Mouse (Mus musculus) v-Abl transformed pro-B cells (cell line): ENCODE results near the gene Spock1.

Experiments
- in situ Hi-C, 2 experiments: fragments of 400-800 bp; cut with MboI; formaldehyde crosslinking; loops; one replicate each; pipeline ENCODE4 v1.15.1; 2025; ENCODE audit not compliant: unreplicated experiment in 2 of 2

The Spock1 gene

DNA sequence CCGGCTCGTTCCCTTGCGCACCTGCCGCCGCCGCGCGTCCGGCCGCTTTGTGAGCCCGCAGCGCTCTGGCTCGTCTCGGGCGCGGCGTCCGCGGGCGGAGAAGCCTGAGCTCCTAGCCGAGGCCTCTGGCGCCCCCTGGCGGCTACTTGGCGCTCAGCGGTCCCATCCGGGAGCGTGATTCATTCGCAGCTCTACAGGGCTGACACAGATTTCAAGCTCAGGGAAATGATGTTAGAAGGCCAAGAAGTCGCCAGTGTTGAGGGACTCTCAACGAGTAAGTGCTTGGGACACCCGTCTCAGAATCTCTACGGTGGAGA lies at the start of gene Spock1:
TSS of gene Spock1 (minus strand) at position 67 of the 317 bp plus-strand sequence.
- in situ Hi-C loops = no loop called here

DNA sequence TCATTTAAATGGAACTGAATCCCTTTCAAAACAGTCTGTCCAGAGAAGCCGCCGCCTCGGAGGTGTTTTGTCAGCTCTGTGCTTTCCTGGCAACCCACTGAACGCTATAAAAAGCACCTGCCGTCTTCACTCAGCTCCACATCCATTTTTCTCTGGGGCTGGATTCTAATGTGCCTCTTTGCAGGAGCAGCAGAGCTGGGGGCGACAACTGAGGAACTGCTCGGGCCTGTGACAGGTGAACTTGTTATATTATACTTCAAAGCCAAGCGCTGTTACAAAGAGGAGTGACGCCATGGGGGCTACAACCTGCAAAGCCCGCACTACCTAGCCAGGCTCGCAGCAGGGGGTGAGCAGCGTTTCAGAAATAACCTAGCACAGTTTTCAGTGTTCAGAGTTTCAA lies 42.0 kb upstream of the Spock1 start:
- in situ Hi-C loops = no loop called here

DNA sequence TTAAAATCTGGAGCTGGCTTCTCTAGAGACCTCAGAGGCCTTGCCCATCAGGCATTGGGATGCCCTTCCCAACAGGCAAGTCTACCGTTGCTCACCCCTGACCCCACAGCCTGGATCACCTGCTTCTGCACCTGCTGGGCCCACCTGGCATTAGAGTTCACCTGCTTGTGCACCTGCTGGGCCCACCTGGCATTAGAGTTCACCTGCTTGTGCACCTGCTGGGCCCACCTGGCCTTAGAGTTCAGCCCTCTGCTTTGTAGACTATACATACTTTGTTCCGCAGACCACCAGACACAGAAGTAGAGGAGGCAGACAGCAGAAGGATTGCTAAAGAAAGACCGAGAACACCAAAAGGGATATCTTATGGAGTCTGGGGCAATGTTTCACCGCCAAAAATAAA lies 41.4 kb upstream of the Spock1 start:
- in situ Hi-C loops = no loop called here

DNA sequence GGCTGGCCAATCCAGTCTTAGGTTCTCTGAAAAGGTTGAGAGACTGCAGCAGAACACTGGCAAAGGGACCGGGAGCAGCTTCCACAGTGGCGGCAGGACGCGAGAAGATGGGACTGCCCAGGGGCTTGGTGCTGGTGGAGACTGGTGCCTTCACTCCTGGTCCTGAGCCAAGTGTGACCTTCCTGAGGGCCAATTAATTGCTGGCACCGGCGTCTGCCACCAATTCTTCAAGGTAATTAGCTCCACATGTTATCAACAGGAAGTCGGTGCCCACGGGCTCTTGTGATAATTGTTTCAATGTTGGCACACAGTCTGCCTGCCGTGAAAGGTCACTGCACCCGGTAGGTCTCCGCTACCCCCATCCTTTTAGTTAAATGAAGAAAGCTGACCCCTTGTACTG lies 37.1 kb upstream of the Spock1 start:
- in situ Hi-C loops = no loop called here

DNA sequence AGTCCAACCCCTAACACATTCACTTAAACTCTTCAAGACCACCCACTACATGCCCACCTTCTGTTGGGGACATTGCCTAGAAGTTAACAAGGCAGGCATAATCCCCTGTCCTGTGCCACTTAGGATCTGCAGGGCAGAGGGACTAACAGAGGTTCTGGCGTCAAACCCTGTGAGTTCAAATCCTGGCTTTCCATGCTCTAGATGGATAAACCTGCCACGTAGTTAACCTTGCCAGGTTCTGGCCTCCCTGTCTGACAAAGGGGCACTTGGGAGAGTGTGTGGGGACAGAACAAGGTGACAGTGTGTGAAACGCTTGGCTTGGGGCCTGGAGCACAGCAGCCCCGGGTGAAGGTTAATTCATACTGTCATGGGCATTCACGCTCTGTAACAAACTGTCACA lies 36.3 kb upstream of the Spock1 start:
- in situ Hi-C loops = no loop called here

DNA sequence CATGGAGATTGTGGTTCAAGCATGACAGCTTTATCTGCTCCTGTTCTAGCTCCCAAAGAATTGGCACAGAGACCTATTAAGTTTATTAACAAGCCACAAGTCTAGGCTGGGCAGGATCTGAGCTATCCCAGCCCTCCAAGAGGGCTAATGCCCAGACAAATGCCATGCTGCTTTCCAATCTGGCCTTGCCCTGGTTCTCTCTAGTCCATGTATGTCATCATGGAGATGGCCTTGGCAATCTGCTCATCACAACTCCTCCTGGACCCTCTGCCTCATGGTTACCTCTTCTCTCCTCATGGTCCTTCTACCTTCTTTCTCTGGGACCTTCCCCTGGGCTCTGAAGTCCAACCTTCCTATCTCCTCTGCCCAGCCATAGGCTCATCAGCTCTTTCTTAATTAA lies 35.8 kb upstream of the Spock1 start:
- in situ Hi-C loops = no loop called here

DNA sequence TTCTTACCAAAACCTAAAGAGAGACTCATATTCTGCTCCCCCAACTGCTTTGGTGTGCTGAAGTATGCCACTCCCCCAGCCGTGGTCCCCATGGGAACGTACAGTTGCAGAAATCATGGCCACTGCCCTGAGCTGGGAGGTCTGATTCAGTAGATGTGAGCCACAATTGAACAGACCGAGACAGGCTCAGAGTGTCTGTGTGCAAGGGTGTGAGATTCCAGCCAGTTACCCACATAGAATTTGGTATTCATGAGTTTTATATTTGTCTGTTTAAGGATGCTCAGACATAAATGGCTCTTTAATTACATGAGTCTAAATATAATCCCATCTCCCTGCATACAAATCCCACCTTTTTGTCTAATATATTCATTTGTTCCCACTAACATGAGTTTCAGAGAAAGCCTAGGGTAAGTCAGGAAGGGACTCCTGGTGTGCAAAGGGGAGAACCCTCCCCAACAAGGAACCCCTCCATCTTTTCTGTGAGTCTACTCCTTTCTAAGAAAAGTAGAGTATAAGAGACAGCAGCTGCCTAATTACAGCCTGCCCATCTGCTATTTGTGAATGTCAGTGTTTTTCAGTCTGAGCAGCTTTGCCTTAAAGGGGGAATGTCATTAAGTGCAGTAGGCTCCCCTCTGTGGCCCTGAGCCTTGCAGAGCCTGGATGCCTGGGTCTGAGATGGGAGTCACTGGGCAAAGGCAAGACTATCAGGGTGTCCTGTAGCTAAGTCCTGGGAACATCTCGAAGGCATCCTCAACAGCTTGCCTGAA lies 29.5 kb upstream of the Spock1 start:
- in situ Hi-C loops = no loop called here

DNA sequence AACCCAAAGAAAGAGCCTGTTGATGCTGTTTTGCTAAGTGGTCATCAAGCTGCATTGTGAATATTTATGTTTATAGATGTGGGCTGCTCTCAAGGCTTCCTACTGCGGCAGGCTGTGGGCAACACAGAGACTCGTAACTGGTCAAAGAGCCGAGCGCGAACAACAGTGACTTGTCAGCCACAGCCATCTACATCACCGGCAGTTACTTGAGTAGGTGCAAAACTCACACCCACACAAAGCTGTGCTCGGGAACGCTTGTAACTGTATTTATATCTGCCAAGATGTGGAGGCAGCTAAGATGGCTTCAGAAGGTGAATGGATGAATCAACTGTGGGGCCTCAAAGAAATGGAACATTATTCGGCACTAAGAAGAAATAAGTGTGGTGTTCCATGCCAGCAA lies 23.9 kb upstream of the Spock1 start:
- in situ Hi-C loops = no loop called here

DNA sequence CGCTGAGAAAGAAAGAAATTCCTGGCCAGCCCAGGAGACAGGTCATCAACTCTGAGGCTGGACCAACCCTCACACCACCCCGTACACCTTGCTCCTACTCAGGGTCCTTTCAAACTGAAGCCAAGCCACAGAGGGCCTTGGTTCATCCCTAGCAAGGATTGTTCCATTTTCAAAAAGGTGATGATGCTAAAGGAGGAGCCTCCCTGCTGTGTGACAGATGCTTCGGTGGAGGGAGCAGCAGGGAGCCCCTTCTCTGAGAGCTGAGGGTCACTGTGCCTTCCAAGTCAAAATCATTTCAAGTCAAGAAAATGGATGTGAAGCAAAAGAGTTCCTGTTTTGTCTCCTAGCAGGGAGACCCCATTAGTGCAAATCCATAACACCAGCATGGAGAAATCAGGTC lies 23.2 kb upstream of the Spock1 start:
- in situ Hi-C loops = no loop called here

DNA sequence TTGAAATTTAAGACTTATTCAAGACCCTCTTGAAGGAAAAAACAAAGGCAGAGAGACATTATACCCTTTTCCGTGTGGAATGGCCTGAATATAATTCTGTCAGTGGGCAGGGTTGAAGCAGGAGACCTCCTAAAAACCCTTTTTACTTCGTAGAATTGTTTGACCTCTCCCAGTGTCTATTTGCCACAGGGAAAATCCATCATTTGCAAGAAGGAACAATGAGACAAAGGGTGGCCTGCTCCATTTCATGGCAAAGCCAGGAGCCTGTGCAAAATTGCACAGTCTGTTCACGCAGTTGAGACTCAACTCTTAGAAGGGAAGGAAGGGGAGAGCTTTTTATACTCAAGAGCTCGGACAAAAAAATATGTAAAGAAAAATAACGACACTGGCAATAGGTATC lies 22.6 kb upstream of the Spock1 start:
- in situ Hi-C loops = no loop called here

DNA sequence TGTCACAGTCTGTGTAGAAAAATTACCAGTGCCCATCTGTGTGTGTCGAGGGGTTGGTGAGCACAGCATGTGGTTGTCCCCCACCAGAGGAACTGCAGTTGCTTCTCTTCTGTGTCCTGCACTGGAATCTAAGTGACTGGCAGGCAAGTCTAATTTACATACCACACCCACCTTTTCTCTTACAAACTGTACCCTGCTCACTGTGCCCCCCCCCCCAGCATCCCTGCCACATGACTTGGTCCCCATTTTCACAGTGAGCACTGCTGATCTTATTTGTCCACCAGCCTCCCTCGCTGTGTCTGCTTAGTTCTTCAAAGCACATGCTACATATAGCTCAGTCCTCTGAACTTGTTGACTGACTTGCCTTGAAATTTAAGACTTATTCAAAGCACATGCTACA lies 22.2 kb upstream of the Spock1 start:
- in situ Hi-C loops = no loop called here

DNA sequence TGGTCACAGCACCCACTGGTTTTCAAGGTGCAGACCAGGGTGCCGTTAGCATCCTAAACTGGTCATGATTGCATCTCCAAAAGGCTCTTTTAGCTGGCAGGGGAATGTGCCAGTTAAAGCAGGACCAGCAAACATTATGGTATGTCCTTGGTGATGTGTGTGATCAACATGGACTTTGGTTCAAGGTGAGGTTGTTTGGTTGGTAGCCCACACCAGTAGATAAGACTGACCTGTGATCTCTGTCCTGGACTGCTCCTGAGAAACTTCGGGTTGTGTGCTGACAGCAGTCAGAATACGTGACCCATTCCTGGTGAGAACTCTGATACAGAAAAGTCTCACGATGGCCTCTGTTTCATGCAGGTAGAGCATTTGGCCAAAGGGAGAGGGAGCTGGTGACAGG lies 11.8 kb upstream of the Spock1 start:
- in situ Hi-C loops = no loop called here

DNA sequence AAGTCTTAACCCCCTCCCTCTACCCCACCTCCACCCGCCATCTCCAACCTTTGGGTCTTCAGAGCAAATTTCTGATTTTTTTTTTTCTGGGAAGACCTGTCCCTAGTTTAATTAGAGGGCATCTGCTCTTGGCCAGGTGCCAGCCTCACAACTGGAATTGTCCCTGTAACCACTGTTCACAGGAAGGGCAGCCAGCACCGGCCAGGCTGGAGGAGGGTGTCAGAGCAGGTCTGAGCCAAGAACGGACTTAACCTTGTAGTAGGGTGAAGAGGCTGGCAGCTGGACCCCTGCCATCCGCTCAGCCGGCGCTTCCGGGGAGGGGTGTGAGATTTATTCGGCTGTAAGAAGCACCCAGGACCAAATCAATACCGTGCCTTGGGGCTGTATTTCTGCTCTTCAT lies 3.0 kb upstream of the Spock1 start:
- in situ Hi-C loops = no loop called here

DNA sequence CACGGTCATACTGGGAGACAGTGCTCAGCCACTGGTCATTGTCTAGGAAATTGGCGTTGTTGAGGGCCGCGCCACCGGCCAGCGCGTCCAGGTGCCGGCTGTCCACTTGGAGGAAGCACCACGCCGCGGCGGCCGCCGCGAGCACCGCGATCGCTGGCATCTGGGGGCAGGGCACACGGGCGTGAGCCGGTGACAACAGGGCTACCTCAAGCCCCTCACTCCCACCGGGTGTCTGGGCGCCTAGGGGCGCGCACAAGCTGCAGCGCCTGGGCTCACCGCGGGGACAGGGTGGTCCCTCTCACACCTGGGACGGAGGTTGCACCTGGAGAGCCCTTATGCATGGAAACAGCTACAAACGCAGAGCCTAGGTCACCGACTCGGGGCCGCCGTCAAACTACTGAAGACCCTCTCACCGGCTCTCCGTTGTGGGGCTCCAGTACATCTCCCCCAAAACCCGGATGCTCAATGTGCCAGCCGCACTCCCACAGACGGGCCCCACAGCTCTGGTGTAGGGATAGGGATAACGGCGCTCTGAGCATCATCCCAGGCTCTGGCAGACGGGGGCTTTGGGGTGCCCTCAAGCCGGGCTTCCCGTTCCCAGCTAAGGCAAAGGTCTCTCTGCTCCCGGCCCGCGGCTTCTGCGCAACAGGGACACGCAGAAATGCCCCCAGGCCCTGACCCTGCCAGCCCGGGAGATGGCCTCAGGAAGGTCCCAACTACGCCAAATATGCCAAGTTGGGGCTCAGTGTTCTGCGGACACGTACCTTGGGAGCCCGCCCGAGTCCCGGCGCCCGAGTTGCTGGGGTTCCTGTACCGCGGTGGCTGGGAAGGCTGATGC lies 485 bp downstream of the Spock1 start:
- in situ Hi-C loops = no loop called here

DNA sequence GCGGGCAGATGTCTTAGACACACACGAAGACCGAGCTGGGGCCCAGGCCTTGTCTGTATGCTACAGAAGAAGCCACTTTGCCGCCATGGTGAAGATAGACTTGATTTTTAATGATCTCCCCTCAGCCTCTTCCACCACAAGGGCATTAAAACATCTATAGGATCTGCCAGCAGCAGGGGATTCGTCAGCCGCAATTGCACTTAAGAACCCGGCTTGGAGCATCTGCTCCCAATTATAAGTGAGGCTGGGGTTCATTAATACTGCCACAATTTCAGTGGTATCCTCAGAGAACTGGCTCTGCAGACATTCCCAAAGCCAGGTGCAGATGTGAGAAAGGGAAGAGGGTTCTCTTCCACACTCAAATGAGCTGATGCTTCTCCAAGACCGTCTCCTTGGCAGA lies 13.5 kb downstream of the Spock1 start:
- in situ Hi-C loops = no loop called here

DNA sequence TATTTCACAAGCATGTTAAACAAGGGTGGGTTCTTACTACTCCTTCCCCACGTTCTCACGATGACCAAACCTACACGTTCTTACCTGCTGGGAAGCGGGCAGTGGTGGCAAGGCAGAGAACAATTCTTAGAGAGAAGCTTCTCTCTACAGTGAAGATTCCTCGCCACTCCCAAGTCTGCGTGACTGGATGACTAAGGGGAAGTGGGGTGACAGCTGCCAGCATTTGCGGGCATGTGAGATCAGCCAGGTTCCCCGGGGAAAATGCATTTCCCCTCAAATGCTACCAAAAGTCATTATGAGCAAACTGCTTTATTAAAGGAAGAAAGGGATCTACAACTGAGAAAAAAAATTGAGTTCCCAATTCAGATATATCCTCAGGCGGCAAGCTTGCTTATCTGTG lies 18.4 kb downstream of the Spock1 start:
- in situ Hi-C loops = no loop called here

DNA sequence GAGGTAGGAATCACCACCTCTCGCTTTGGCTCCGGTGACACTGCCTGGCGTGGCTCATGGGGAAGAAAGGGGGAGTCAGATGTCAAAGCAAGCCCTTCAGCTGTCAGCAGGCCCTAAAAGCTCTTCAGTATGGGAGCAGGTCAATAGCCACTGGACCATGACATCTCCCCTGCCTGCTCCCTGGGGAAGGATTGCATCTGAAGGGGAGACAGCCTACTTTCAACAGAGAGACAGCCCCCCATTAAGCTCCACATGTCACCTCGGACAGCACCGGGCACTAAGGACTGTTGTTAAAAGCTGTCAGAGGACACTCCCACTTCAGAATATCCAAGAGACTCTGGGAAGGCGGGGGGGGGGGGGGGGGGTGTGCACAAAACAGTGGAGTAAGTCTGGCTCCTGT lies 19.1 kb downstream of the Spock1 start:
- in situ Hi-C loops = no loop called here

DNA sequence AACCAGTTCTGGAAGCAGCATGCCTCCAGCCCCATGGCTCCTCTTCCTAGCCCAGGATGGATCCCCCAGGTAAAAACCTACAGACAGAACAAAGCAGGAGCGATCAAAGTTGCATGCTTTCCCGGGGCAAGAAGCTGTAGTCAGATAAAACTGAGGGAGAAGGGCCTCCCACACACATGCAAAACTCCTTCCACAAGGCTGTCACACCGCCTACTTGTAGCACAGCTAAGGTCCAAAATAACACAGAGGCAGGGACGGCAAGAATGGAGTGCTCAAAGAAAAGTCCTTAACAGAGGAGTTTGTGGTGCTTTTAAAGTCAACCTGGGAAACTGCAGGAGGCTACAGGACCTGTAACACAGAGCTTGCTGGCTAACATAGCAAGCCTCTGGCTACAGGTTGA lies 28.3 kb downstream of the Spock1 start:
- in situ Hi-C loops = no loop called here

DNA sequence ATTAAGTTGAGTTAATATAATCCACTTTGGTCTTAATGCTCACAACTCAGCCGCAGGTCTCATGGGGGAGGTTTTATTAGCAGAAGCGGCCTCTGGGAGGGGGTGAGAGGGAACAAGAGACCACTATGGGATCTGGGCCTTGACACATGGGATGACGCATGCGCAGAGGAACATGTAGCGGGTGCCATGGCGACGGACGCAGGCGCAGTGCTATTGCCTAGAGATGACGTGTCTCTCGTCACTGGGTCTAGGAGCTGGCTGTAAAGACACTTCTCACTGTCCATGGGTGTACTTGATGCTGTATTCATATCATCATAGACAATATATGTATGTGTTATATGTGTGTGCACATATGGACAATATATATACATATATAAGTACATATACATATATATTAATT lies 29.3 kb downstream of the Spock1 start:
- in situ Hi-C loops = no loop called here

DNA sequence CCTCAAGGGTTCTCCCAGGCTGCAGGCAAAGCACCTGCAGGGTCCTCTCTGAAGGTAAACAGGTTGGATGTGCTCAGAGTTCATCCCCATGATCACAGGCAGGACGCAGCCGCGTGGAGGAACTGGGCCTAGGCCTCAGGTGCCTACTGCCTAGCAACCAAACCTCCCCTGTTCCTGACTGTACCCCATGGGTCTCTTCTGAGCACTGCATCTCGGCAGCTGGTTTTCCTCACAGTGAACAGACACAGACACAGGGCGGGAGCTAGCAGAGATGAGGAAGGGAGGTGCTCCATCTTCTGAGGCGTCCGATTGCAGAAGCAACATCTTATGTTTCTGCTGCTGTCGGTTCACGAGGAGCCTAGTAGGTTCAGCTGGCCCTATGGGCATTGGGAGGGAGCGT lies 30.4 kb downstream of the Spock1 start:
- in situ Hi-C loops = no loop called here

DNA sequence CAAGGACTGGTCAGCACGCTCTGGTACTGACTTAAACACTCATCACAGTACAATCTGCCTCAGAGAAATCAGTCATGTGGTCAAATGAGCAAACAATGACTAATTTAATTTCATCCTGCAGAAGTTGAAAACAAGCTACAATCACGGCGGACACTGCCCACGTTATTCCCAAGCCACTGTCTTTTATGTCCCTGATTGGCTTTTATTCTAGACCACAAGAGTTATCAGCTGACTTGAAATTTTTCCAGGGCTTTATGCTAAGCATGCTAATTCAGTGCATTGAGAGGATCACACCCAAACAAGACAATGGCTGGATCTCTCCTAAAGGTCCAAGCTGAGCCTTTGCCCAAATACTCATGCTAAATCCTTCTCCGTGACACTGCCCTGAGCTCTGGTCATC lies 31.2 kb downstream of the Spock1 start:
- in situ Hi-C loops = no loop called here

DNA sequence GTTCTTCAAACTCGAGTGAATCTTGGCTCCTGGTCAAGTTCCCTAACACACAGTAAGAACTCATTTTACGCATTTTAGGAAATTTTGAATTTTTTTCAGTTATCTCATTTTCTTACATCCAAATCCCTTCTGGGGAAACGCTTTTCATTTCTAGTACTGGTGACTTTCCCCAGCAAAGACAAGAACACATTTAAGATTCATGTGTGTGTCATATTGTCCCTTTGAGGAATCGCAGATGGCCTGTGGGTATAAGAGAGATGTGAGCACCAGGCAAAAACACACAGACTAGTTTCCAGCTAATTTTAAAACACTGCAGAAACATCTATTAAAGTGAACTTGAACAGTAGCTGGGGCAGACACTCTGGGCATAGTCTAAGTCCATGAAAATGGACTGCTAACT lies 38.1 kb downstream of the Spock1 start:
- in situ Hi-C loops = no loop called here
